Mouse (Mus musculus) small intestine, adult 2 months (tissue): Measurements from ENCODE around the gene Fam160a1.

Source experiments
- CTCF ChIP-seq: fragments of 200-500 bp; IDR thresholded peaks from 2 replicates; pipeline ENCODE4 v1.5.1; 2012; ENCODE audit warnings: low read depth, mild to moderate bottlenecking, control low read depth, inconsistent platforms, low read length, moderate library complexity, mixed read lengths; ENCODE audit not compliant: insufficient replicate concordance, insufficient read length; ENCODE audit errors: extremely low read depth
- POLR2A ChIP-seq: fragments of 200-500 bp; IDR thresholded peaks from 2 replicates; pipeline ENCODE4 v1.6.1; 2012; ENCODE audit warnings: low read depth, mild to moderate bottlenecking, control low read depth, inconsistent platforms, low read length, moderate library complexity

GRCm38 (mm10) chr3:85695056-85695455 is 122.0 kb downstream of the Fam160a1 start:
- TF ChIP-seq CTCF (no peak), POLR2A (no peak)
